Mouse (Mus musculus): ENCODE data around the gene Trex1.

The Trex1 gene

DNA sequence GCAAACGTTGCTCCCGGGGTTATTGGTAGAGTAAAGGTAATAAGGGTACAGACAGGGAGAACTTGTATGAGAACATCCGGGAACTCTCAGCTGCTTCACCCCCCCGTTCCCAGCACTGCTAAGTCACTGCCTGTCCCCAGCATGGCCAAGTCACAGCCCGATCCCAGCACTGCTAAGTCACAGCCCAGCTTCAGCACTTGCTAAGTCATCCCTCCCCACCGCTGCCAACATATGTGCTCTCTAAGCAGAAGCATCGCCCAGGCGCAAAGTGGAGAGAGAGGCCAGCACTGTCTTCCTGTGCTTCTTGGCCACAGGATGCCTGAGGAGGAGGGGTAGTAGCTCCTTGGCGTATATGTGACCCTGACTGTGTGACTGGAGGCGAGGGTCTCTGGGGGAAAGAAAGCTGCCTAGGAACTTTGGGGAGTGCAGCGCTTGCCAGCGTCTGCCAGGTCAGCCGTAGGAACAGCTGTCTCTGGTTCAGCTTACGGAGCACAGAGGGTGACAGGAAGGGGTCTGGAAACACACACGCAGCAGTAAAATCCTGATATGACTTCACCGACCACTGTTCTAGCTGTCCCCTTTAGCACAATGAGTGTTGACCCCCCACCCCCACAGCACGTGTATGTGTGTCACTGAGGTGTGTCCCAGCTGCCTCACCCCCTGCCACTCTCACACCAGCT lies 49.8 kb downstream of the Trex1 start:
- DNase-seq = peak; percentile 45 to 48

DNA sequence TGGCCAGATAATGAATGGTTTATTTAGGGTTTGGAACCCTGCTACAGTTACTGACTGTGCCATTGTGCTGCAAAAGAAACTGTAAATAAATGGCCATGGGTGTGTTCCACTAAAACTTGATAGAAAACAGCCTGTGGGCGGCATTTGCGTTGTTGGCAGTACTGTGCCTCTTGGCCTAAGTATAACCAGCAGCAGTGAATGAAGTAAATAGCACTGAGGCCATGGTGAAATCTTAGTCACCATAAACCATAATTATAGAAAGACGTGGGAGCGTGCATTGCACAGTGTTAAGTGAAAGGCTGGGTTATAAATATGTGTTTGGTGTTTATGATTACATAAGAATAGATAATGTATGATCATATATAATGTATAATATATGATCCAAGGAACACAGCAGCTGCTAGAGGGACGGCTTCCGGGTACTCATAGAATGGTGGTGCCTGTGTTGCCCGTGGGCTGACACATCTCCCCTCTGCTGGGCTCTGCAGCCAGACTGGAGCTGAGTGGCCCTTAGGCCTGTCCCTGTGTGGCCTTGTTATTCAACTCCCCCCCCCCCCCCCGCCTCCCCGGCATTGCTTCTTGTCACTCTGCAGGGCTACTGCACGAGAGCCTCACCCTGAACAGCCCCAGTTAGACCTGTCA lies 50.4 kb downstream of the Trex1 start:
- no peak for DNase-seq

DNA sequence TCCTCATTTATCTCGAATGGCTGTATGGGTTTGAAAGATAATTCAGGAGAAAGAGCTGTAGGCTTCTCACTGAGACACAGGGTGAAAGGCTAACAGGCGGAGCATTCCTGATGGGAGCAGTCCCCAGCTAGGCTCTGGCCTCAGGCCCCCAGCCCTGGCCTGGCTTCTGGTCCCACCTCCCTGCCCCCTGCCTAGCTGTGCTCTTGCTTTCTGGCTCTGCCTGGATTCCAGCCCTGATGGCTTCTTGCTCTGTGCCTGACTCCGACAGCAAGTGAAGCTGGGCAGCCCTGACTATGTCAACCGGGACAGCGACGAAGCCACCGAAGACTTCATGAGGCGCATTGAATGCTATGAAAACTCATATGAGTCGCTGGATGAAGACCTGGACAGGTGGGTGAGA lies 51.5 kb downstream of the Trex1 start:
- no peak for DNase-seq

Data from cerebellum, postnatal 10 days (tissue).